Mouse (Mus musculus) small intestine, adult 2 months (tissue): Measurements from ENCODE around the gene Abhd18. TPM values are rescaled to one million over a fixed set of nuclear protein-coding genes. Genes with fewer than 3 reads are reported as not detected.

ENCODE experiments used
- H3K27ac ChIP-seq: fragments of 200-500 bp; 2 replicates; pipeline ENCODE4 v1.5.1; 2012; ENCODE audit warnings: low read depth, low read length, control low read depth, inconsistent platforms; ENCODE audit not compliant: insufficient read depth
- H3K27me3 ChIP-seq: fragments of 200-500 bp; 2 replicates; pipeline ENCODE4 v1.6.1; 2012; ENCODE audit warnings: mild to moderate bottlenecking, moderate library complexity, low read length, inconsistent platforms; ENCODE audit not compliant: control insufficient read depth, insufficient read depth
- H3K36me3 ChIP-seq: fragments of 200-500 bp; 2 replicates; pipeline ENCODE4 v1.6.1; 2012; ENCODE audit warnings: mild to moderate bottlenecking, low read length, control low read depth, inconsistent platforms; ENCODE audit not compliant: control insufficient read depth, insufficient read depth
- H3K4me1 ChIP-seq: fragments of 200-500 bp; 2 replicates; pipeline ENCODE4 v1.6.1; 2012; ENCODE audit warnings: low read length, inconsistent platforms, mixed read lengths; ENCODE audit not compliant: control insufficient read depth, insufficient read depth, insufficient read length
- H3K4me3 ChIP-seq: fragments of 200-500 bp; 2 replicates; pipeline ENCODE4 v1.5.1; 2012; ENCODE audit warnings: low read depth, mild to moderate bottlenecking, control low read depth, inconsistent platforms, low read length, moderate library complexity
- CTCF ChIP-seq: fragments of 200-500 bp; IDR thresholded peaks from 2 replicates; pipeline ENCODE4 v1.5.1; 2012; ENCODE audit warnings: low read depth, mild to moderate bottlenecking, control low read depth, inconsistent platforms, low read length, moderate library complexity, mixed read lengths; ENCODE audit not compliant: insufficient replicate concordance, insufficient read length; ENCODE audit errors: extremely low read depth
- POLR2A ChIP-seq: fragments of 200-500 bp; IDR thresholded peaks from 2 replicates; pipeline ENCODE4 v1.6.1; 2012; ENCODE audit warnings: low read depth, mild to moderate bottlenecking, control low read depth, inconsistent platforms, low read length, moderate library complexity
- WGBS: fragments of 180-500 bp; shearing (Covaris S2); methylation state at CpG from one replicate; pipeline ENCODE4 v1.1.7; 2018; 5-methylcytosine and 5-hydroxymethylcytosine counted together
- polyA plus RNA-seq: library from polyadenylated mRNA; depleted of rRNA; stranded (reverse); fragments of >200 nt; gene quantifications from 2 replicates; pipeline ENCODE4 v1.2.3, GENCODE M21; 2012; rRNA removed

Abhd18 gene
- polyA plus RNA-seq, 1 experiment = 2.6 TPM

- H3K4me1 ChIP-seq = peaks cover 8% of the 10 kb centered on the region; the same call in 1 of the 2 replicates
- H3K27me3 ChIP-seq = no peaks in the 10 kb centered on the region
- no peaks in the 10 kb centered on the region for H3K36me3 ChIP-seq
- TF ChIP-seq POLR2A (no peak), CTCF (no peak)
- no peak overlapping the region for H3K27ac ChIP-seq
- H3K4me3 ChIP-seq = no peak overlapping the region
Measured at GRCm38 (mm10) chr3:40952606-40953005, 105.8 kb downstream of the Abhd18 start.

GRCm38 (mm10) chr3:40954792-40955191 is 108.0 kb downstream of the Abhd18 start:
- H3K27me3 ChIP-seq = no peaks in the 10 kb centered on the region
- no peaks in the 10 kb centered on the region; the same call in 1 of the 2 replicates for H3K36me3 ChIP-seq
- no peak overlapping the region for H3K4me3 ChIP-seq
- peaks cover 8% of the 10 kb centered on the region; the same call in 1 of the 2 replicates for H3K4me1 ChIP-seq
- H3K27ac ChIP-seq = no peak overlapping the region
- WGBS = 67% methylated on average over 1 of the region's 1 CpGs
- no peak for TF ChIP-seq CTCF

DNA sequence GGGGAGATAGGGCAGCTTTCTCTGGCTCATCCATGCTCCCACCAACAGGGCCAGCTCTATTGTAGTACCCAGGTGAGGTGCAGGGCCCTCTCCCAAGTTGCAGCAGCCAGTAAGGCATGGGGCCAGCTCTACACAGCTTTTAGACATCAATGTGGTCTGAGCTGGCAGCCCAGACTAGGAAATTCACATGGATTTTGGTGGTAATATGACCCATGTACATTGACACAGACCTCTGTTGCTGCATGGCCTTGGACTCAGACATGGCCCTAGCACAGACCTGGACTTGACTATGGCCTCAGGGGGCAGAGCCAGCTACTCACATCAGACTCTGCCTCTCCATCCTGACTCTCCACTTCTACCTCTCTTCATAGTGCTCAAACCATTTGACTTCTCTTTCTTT is 112.1 kb downstream of the Abhd18 start:
- Histone ChIP-seq H3K27me3 (no peaks in the 10 kb centered on the region), H3K4me1 (peaks cover 8% of the 10 kb centered on the region; the same call in 1 of the 2 replicates), H3K27ac (no peak overlapping the region), H3K36me3 (no peaks in the 10 kb centered on the region; the same call in 1 of the 2 replicates), H3K4me3 (no peak overlapping the region)
- TF ChIP-seq POLR2A = no peak
- TF ChIP-seq CTCF = no peak

DNA sequence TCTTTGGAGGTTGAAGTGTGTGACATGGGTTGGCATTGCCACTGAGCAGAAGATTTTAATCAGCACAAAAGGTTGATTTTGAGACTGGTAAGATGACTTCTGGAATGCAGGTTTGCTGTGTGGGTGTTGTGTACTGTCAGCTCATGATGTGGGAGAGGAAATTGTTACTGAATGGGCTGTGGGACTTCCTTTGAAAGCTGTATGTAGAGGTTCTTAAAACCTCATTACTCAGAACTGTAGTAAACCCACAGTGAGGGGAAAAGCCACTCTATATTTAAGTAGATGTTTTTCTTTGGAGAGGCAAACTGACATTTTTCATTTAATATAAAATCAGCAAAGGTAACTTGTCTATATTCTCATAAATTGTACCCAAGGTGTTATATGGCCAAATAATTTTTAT is 134.0 kb downstream of the Abhd18 start:
- Histone ChIP-seq H3K27me3 (no peaks in the 10 kb centered on the region), H3K4me3 (no peak overlapping the region), H3K36me3 (peaks cover 17% of the 10 kb centered on the region), H3K4me1 (no peaks in the 10 kb centered on the region), H3K27ac (no peak overlapping the region)
- no peak for TF ChIP-seq CTCF
- TF ChIP-seq POLR2A = no peak

DNA sequence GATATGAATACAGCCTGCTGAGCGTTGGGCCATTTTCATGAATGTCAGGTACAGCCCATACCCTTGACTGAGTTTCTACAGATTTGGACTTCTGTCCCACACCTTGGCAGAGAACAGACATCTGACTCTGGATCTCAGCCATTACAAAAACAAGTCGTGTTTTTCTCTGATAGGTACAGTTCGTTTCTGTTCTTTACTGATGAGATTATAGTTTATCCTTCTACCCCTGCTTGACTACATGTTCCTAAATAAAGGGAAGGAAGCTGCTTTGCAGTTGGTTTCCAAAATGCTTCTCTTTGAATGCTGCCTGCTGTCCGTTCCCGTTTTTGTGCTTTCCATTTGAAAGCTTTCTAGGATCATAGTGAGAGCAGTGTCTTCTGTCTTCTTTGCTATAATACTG is 140.8 kb downstream of the Abhd18 start:
- Histone ChIP-seq H3K4me1 (no peaks in the 10 kb centered on the region), H3K36me3 (peaks cover 16% of the 10 kb centered on the region), H3K4me3 (no peak overlapping the region), H3K27me3 (no peaks in the 10 kb centered on the region), H3K27ac (no peak overlapping the region)
- WGBS = 41% methylated on average over 5 of the region's 5 CpGs
- TF ChIP-seq POLR2A (no peak), CTCF (no peak)

Other genes with a start within 250 kb of the Abhd18 start
- gene Slc25a31, start 138.1 kb upstream of the Abhd18 start, polyA plus RNA-seq = 0.05 TPM in 1 of 2 replicates, not detected in the other
- 5.0 and 10.6 TPM in 2 replicates for gene Hspa4l, start 102.5 kb upstream of the Abhd18 start, polyA plus RNA-seq
- gene Plk4, start 47.0 kb upstream of the Abhd18 start, polyA plus RNA-seq = 0.42 and 1.1 TPM in 2 replicates
- 0.56 and 2.1 TPM in 2 replicates for gene Mfsd8, start 84 bp upstream of the Abhd18 start, polyA plus RNA-seq
- not detected in 2 replicates for gene 1700034I23Rik, start 55.6 kb downstream of the Abhd18 start, polyA plus RNA-seq
- 12.0 and 46.5 TPM in 2 replicates for gene Larp1b, start 102.9 kb downstream of the Abhd18 start, polyA plus RNA-seq
- 11.3 and 16.7 TPM in 2 replicates for gene Pgrmc2, start 236.1 kb downstream of the Abhd18 start, polyA plus RNA-seq